Mouse (Mus musculus) embryonic facial prominence, embryonic 12.5 days (tissue): Measurements from ENCODE around the gene Gpr55. TPM values are rescaled to one million over a fixed set of nuclear protein-coding genes. Genes with fewer than 3 reads are reported as not detected.
A peak's percentile ranks its signal among the peaks of the same experiment; 100 is the strongest.

Experiments used
- ATAC-seq: fragments of 200-750 bp; cut with Nextera tagmentation; 2 replicates; pipeline ENCODE4 v1.8.0; 2017; ENCODE audit not compliant: insufficient number of reproducible peaks, insufficient read depth, low FRiP score, low TSS enrichment
- H3K27ac ChIP-seq: fragments of 300-500 bp; sonication (generic); 2 replicates; pipeline ENCODE4 v1.5.1; 2016; ENCODE audit warnings: mild to moderate bottlenecking
- H3K27me3 ChIP-seq: fragments of 300-500 bp; sonication (generic); 2 replicates; pipeline ENCODE4 v1.6.1; 2016; ENCODE audit warnings: mild to moderate bottlenecking, moderate library complexity
- H3K36me3 ChIP-seq: fragments of 300-500 bp; sonication (generic); 2 replicates; pipeline ENCODE4 v1.6.1; 2016; ENCODE audit warnings: mild to moderate bottlenecking
- H3K4me1 ChIP-seq: fragments of 300-500 bp; sonication (generic); 2 replicates; pipeline ENCODE4 v1.6.1; 2016
- H3K4me2 ChIP-seq: fragments of 300-500 bp; sonication (generic); replicated peaks from 2 replicates; pipeline ENCODE4 v1.6.1; 2016; ENCODE audit warnings: mild to moderate bottlenecking, moderate library complexity
- H3K4me3 ChIP-seq: fragments of 300-500 bp; sonication (generic); 2 replicates; pipeline ENCODE4 v1.5.1; 2016; ENCODE audit warnings: mild to moderate bottlenecking
- H3K9ac ChIP-seq: fragments of 300-500 bp; sonication (generic); 2 replicates; pipeline ENCODE4 v1.6.1; 2016; ENCODE audit warnings: mild to moderate bottlenecking, moderate library complexity
- H3K9me3 ChIP-seq: fragments of 300-500 bp; sonication (generic); 2 replicates; pipeline ENCODE4 v1.6.1; 2016; ENCODE audit warnings: mild to moderate bottlenecking, moderate library complexity
- WGBS: fragments of 180-500 bp; shearing (Covaris S2); methylation state at CpG from one replicate; pipeline ENCODE4 v1.1.7; 2016; 5-methylcytosine and 5-hydroxymethylcytosine counted together
- polyA plus RNA-seq: library from polyadenylated mRNA; unstranded; fragments of >200 nt; fragmentation: Nextera tagmentation; extraction: Ambion mirVana; gene quantifications from 2 replicates; pipeline ENCODE4 v1.2.1, GENCODE M21; 2016

Gene Gpr55
- polyA plus RNA-seq, 1 experiment from 2014 or later = 0.08 TPM

GRCm38 (mm10) chr1:85931170-85931569, 29.6 kb downstream of the Gpr55 start:
- 79% methylated on average over 5 of the region's 5 CpGs for WGBS
- Histone ChIP-seq H3K9me3 (no peaks in the 10 kb centered on the region), H3K4me1 (peaks cover 17% of the 10 kb centered on the region), H3K9ac (no peak overlapping the region), H3K36me3 (no peaks in the 10 kb centered on the region), H3K27me3 (no peaks in the 10 kb centered on the region), H3K27ac (no peak overlapping the region), H3K4me3 (no peak overlapping the region), H3K4me2 (no peak overlapping the region)
- ATAC-seq = no peak

GRCm38 (mm10) chr1:85929406-85929805, 31.4 kb downstream of the Gpr55 start:
- no peak overlapping the region for H3K4me3 ChIP-seq
- peaks cover 17% of the 10 kb centered on the region for H3K4me1 ChIP-seq
- no peaks in the 10 kb centered on the region for H3K27me3 ChIP-seq
- no peak overlapping the region for H3K4me2 ChIP-seq
- ATAC-seq = no peak
- no peak overlapping the region for H3K9ac ChIP-seq
- 84% methylated on average over 6 of the region's 6 CpGs for WGBS
- H3K27ac ChIP-seq = no peak overlapping the region
- no peaks in the 10 kb centered on the region for H3K9me3 ChIP-seq
- H3K36me3 ChIP-seq = no peaks in the 10 kb centered on the region

- Histone ChIP-seq H3K9me3 (no peaks in the 10 kb centered on the region), H3K4me3 (no peak overlapping the region), H3K4me2 (no peak overlapping the region), H3K27me3 (no peaks in the 10 kb centered on the region), H3K27ac (no peak overlapping the region), H3K4me1 (peaks cover 12% of the 10 kb centered on the region), H3K9ac (no peak overlapping the region), H3K36me3 (no peaks in the 10 kb centered on the region)
- no peak for ATAC-seq
- 65% methylated on average over 4 of the region's 4 CpGs for WGBS
Observed at GRCm38 (mm10) chr1:85928688-85929065, 32.1 kb downstream of the Gpr55 start.

GRCm38 (mm10) chr1:85928057-85928687, 32.6 kb downstream of the Gpr55 start, which contains the start of gene 4933407L21Rik:
4933407L21Rik (plus strand) TSS chr1:85928483.
- no peak within 1 kb of the TSS for H3K4me3 ChIP-seq
- WGBS = 45% methylated on average over 4 of the region's 4 CpGs
- H3K27me3 ChIP-seq = no peaks in the 10 kb centered on the region
- H3K9ac ChIP-seq = no peak within 1 kb of the TSS
- H3K4me2 ChIP-seq = no peak within 1 kb of the TSS
- ATAC-seq = peak; percentile 58; the same call in 1 of the 2 replicates
- no peaks in the 10 kb centered on the region for H3K36me3 ChIP-seq
- no peaks in the 10 kb centered on the region for H3K9me3 ChIP-seq
- H3K27ac ChIP-seq = no peak within 1 kb of the TSS
- H3K4me1 ChIP-seq = peaks cover 7% of the 10 kb centered on the region

- no peaks in the 10 kb centered on the region for H3K9me3 ChIP-seq
- no peak overlapping the region for H3K4me2 ChIP-seq
- H3K4me1 ChIP-seq = peaks cover 6% of the 10 kb centered on the region
- no peak for ATAC-seq
- no peak overlapping the region for H3K27ac ChIP-seq
- no peaks in the 10 kb centered on the region for H3K36me3 ChIP-seq
- no peak overlapping the region for H3K9ac ChIP-seq
- no peaks in the 10 kb centered on the region for H3K27me3 ChIP-seq
- WGBS = 81% methylated on average over 5 of the region's 5 CpGs
- no peak overlapping the region for H3K4me3 ChIP-seq
Observed at GRCm38 (mm10) chr1:85925183-85925582, 35.6 kb downstream of the Gpr55 start.

GRCm38 (mm10) chr1:85922865-85923211, 38.0 kb downstream of the Gpr55 start:
- no peak overlapping the region for H3K27ac ChIP-seq
- no peak for ATAC-seq
- H3K4me3 ChIP-seq = no peak overlapping the region
- no peaks in the 10 kb centered on the region for H3K4me1 ChIP-seq
- no peaks in the 10 kb centered on the region for H3K36me3 ChIP-seq
- H3K9me3 ChIP-seq = no peaks in the 10 kb centered on the region
- WGBS = 75% methylated on average over 5 of the region's 5 CpGs
- no peaks in the 10 kb centered on the region for H3K27me3 ChIP-seq
- no peak overlapping the region for H3K9ac ChIP-seq
- H3K4me2 ChIP-seq = no peak overlapping the region

GRCm38 (mm10) chr1:85922127-85922864, 38.5 kb downstream of the Gpr55 start:
- no peak overlapping the region for H3K9ac ChIP-seq
- H3K4me3 ChIP-seq = no peak overlapping the region
- ATAC-seq = no peak
- H3K27me3 ChIP-seq = no peaks in the 10 kb centered on the region
- H3K36me3 ChIP-seq = no peaks in the 10 kb centered on the region
- WGBS = 70% methylated on average over 7 of the region's 7 CpGs
- H3K27ac ChIP-seq = no peak overlapping the region
- peaks cover under 1% of the 10 kb centered on the region; the same call in 1 of the 2 replicates for H3K4me1 ChIP-seq
- H3K4me2 ChIP-seq = no peak overlapping the region
- no peaks in the 10 kb centered on the region for H3K9me3 ChIP-seq

- no peaks in the 10 kb centered on the region for H3K36me3 ChIP-seq
- no peak overlapping the region for H3K9ac ChIP-seq
- no peaks in the 10 kb centered on the region for H3K27me3 ChIP-seq
- peaks cover 6% of the 10 kb centered on the region; the same call in 1 of the 2 replicates for H3K4me1 ChIP-seq
- H3K4me2 ChIP-seq = no peak overlapping the region
- 88% methylated on average over 7 of the region's 7 CpGs for WGBS
- no peak for ATAC-seq
- no peak overlapping the region for H3K27ac ChIP-seq
- no peaks in the 10 kb centered on the region for H3K9me3 ChIP-seq
- H3K4me3 ChIP-seq = no peak overlapping the region
Observed at GRCm38 (mm10) chr1:85921725-85922124, 39.1 kb downstream of the Gpr55 start.

- Histone ChIP-seq H3K4me2 (no peak overlapping the region), H3K9me3 (no peaks in the 10 kb centered on the region), H3K4me1 (peaks cover 6% of the 10 kb centered on the region; the same call in 1 of the 2 replicates), H3K36me3 (no peaks in the 10 kb centered on the region), H3K27me3 (no peaks in the 10 kb centered on the region), H3K9ac (no peak overlapping the region), H3K27ac (no peak overlapping the region), H3K4me3 (no peak overlapping the region)
- WGBS = 65% methylated on average over 7 of the region's 7 CpGs
- ATAC-seq = no peak
Observed at GRCm38 (mm10) chr1:85919621-85920020, 41.2 kb downstream of the Gpr55 start.

GRCm38 (mm10) chr1:85916830-85917450, 43.9 kb downstream of the Gpr55 start:
- Histone ChIP-seq H3K27me3 (no peaks in the 10 kb centered on the region), H3K36me3 (no peaks in the 10 kb centered on the region), H3K4me1 (peaks cover 6% of the 10 kb centered on the region; the same call in 1 of the 2 replicates), H3K27ac (no peak overlapping the region), H3K4me2 (no peak overlapping the region), H3K9me3 (no peaks in the 10 kb centered on the region), H3K4me3 (no peak overlapping the region), H3K9ac (no peak overlapping the region)
- ATAC-seq = no peak; the same call in 1 of the 2 replicates
- WGBS = 51% methylated on average over 4 of the region's 4 CpGs

GRCm38 (mm10) chr1:85915890-85916289, 44.9 kb downstream of the Gpr55 start:
- ATAC-seq = no peak

More at GRCm38 (mm10) chr1:85915890-85916289, 44.9 kb downstream of the Gpr55 start:
- H3K4me2 ChIP-seq = no peak overlapping the region
- H3K4me3 ChIP-seq = no peak overlapping the region
- no peaks in the 10 kb centered on the region for H3K9me3 ChIP-seq
- no peaks in the 10 kb centered on the region for H3K27me3 ChIP-seq
- no peak overlapping the region for H3K27ac ChIP-seq
- H3K36me3 ChIP-seq = 0 out of 2 replicates have a peak, but pooled peaks cover under 1% of the 10 kb centered on the region
- peaks cover 6% of the 10 kb centered on the region; the same call in 1 of the 2 replicates for H3K4me1 ChIP-seq
- no peak overlapping the region for H3K9ac ChIP-seq
